Mouse (Mus musculus) C2C12 (cell line): Measurements from ENCODE around the gene Phf21a.

Source experiments
- CEBPB ChIP-seq: IDR thresholded peaks from one replicate; pipeline ENCODE4 v1.6.1; 2011; ENCODE audit warnings: low read depth, mild to moderate bottlenecking, control low read depth, moderate library complexity
- CTCF ChIP-seq: IDR thresholded peaks from one replicate; pipeline ENCODE4 v1.5.1; 2011; ENCODE audit not compliant: control insufficient read depth, insufficient read depth, insufficient read length
- FOSL1 ChIP-seq: IDR thresholded peaks from one replicate; pipeline ENCODE4 v1.8.0; 2011; ENCODE audit warnings: mild to moderate bottlenecking, low read length; ENCODE audit not compliant: poor library complexity, insufficient read depth, severe bottlenecking
- MAX ChIP-seq: IDR thresholded peaks from one replicate; pipeline ENCODE4 v1.6.1; 2011; ENCODE audit warnings: mild to moderate bottlenecking, control low read depth
- MYOD1 ChIP-seq: IDR thresholded peaks from one replicate; pipeline ENCODE4 v1.6.1; 2011; ENCODE audit warnings: low read depth; ENCODE audit not compliant: control insufficient read depth, insufficient read length
- MYOG ChIP-seq: IDR thresholded peaks from one replicate; pipeline ENCODE4 v1.6.1; 2011; ENCODE audit not compliant: control insufficient read depth, insufficient read length; ENCODE audit errors: extremely low read depth
- USF1 ChIP-seq: IDR thresholded peaks from one replicate; pipeline ENCODE4 v1.6.1; 2011; ENCODE audit warnings: low read depth, mild to moderate bottlenecking, control low read depth, moderate library complexity

DNA sequence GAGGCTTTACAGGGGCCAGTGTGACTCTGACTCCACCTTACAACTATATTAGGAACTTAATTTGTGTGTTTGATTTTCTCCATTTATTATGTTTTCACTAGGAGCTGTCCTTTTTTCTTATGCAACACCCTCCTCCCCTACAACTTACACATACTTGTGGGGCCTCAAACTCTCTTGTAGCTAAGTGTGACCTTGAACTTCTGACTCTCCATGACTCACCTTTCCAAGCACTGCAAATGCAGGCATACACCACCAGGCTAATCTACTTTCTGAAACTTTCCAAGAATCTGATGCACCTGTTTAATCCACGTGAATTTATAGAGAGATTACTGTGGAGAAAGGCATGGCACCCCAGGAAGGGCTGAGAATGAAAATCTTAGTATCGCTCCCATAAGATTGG is 147.9 kb downstream of the Phf21a start:
- TF ChIP-seq MYOD1: no peak
- TF ChIP-seq USF1: no peak
- no peak for TF ChIP-seq CTCF
- no peak for TF ChIP-seq MYOG
- no peak for TF ChIP-seq FOSL1
- no peak for TF ChIP-seq MAX
- no peak for TF ChIP-seq CEBPB
